Mouse (Mus musculus) G1E-ER4 (cell line): ENCODE measurements around the gene Col11a2. TPM values are rescaled to one million over a fixed set of nuclear protein-coding genes. Genes with fewer than 3 reads are reported as not detected.

ENCODE experiments used
- GATA1 ChIP-seq: IDR thresholded peaks from one replicate; pipeline ENCODE4 v1.8.0; 2012; ENCODE audit warnings: low read length, inconsistent platforms
- polyA plus RNA-seq: library from polyadenylated mRNA; stranded (reverse); fragments of >175 nt; gene quantifications from 2 replicates; pipeline ENCODE4 v1.2.3, GENCODE M21; 2012

The Col11a2 gene
- 0.96 and 1.5 TPM in 2 replicates for polyA plus RNA-seq

- TF ChIP-seq GATA1: no peak
Observed at GRCm38 (mm10) chr17:34038878-34039561, at the start of gene Col11a2. Gene Col11a2 (plus strand): TSS chr17:34039437.

- no peak for TF ChIP-seq GATA1
Observed at GRCm38 (mm10) chr17:33991788-33992664, 47.2 kb upstream of the Col11a2 start.

DNA sequence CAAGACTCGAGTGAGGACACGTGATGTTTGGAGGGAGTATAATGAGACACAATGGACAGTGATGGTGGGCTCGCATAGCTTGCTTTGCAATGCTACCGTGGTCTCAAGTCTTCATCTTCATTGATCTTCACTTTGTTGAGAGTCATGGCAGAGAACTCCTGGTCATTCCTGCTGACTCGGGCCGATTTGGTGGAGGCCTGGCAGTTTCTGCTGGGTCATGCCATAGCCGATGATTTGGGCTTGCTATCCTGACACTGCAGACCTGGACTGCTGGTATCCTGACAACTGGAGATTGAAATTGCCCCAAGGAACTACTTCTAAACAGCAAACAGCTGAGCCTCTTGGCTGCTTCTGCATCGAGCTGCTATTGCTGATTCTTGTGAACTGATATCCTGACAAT, 44.3 kb upstream of the Col11a2 start:
- TF ChIP-seq GATA1: no peak

GRCm38 (mm10) chr17:33995651-33996050, 43.6 kb upstream of the Col11a2 start:
- no peak for TF ChIP-seq GATA1

DNA sequence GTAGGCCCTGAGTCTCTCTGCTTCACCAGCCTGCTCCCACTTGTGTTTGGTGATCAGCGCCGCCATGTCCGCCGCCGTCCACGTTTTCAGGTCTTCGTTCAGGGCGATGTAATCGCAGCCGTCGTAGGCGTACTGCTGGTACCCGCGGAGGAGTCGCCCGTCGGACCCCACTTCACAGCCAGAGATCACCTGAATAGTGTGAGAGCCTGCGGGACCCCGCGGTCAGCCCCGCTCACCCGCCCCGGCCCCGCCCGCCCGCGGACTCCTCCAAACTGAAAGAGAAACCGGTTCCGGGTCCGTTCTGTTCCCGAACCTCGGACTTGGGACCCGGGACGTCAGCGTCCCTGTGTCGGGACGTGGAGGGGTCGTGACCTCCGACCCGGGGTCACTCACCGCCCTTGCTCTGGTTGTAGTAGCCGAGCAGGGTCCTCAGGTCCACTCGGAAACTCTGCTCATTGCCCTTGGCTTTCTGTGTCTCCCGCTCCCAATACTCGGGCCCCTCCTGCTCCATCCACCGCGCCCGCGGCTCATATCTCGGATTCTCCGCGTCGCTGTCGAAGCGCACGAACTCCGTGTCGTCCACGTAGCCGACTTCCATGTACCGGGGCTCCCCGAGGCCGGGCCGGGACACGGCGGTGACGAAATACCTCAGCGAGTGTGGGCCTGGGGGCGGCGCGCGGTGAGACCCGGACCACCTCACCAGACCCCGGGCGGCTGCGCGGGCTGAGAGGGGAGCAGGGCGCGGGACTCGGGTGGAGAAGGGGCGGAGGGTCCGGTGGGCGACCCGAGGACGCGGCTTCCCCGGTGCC, 39.7 kb upstream of the Col11a2 start:
- no peak for TF ChIP-seq GATA1

- TF ChIP-seq GATA1: no peak
Observed at GRCm38 (mm10) chr17:34000150-34000537, 39.1 kb upstream of the Col11a2 start, which contains the start of gene H2-K1. Gene H2-K1 (minus strand): TSS chr17:34000347.

- no peak for TF ChIP-seq GATA1
Observed at GRCm38 (mm10) chr17:34003426-34003825, 35.8 kb upstream of the Col11a2 start.

- TF ChIP-seq GATA1: no peak
Observed at GRCm38 (mm10) chr17:34006570-34006969, 32.7 kb upstream of the Col11a2 start.

DNA sequence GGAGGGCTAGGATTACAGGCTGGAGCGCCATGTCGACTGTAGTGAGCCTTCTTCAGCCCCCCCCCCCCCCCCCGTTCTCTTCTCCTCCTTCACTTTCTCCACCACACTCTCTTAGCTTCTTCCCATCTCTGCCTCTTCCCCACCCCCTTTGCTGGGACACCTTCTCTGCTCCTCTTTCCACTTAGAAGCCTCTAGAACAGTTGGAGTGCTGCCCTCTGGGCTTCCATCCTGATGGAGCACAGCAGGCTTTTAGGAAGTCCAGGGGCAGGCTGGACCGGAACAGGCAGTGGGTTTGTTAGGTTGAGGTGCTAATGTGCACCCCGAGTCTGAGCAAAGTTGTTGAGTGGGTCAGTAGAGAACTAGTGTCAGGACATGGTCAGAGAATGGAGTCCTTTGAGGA, 29.1 kb upstream of the Col11a2 start:
- TF ChIP-seq GATA1: no peak

DNA sequence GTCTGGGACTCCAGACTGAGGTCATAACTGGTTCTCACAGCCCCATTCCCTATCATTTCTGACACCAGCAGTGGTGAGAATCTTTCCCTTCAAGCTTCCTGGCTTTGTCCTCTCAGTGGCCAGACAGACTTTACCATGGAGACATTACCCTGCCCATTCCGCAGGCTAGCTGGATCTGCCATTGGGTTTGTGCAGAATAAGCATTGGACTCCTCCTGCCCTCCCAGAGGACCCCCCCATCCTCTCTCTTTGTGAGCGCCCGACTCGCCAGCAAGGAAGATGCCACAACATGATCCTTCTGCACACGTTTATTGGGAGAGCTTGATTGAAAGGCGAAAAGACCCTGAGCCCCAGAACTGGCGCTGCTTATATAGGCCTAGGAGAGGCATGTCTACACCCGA, 25.8 kb upstream of the Col11a2 start:
- no peak for TF ChIP-seq GATA1

GRCm38 (mm10) chr17:34021539-34022413, 17.5 kb upstream of the Col11a2 start:
- TF ChIP-seq GATA1: no peak

GRCm38 (mm10) chr17:34022414-34022783, 16.8 kb upstream of the Col11a2 start:
- TF ChIP-seq GATA1: no peak

DNA sequence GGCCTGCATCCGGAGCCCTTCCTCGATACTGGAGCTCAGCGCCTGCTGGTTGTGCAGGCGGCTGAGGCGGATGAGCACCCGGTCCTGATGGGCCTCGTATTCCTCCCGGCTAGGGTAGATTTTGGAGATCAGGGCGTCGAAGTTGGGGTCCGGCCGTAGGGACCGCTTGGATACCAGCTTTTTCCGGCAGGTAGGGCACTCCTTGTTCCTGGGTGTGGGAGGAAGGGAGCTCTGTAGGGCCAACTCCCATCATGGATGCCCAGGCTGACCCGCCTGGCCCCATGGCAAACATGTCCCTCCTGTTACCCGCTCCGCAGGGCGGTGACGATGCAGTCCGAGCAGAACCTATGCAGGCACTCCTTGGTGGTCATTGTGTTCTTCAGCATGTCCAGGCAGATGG, 16.2 kb upstream of the Col11a2 start:
- TF ChIP-seq GATA1: no peak

- TF ChIP-seq GATA1: no peak
Observed at GRCm38 (mm10) chr17:34023678-34024077, 15.6 kb upstream of the Col11a2 start.

GRCm38 (mm10) chr17:34024317-34024821, 14.9 kb upstream of the Col11a2 start, which contains the start of gene Ring1:
Gene Ring1 (minus strand): TSS chr17:34024680.
- no peak for TF ChIP-seq GATA1
